Mouse (Mus musculus) olfactory bulb, adult 2 months (tissue): Measurements from ENCODE around the gene Ubr7.

ENCODE experiments used
- CTCF ChIP-seq: fragments of 200-500 bp; IDR thresholded peaks from 2 replicates; pipeline ENCODE4 v1.5.1; 2012; ENCODE audit warnings: low read depth, mild to moderate bottlenecking, low read length, moderate library complexity; ENCODE audit not compliant: insufficient read depth
- POLR2A ChIP-seq: fragments of 200-500 bp; IDR thresholded peaks from 2 replicates; pipeline ENCODE4 v1.6.1; 2012; ENCODE audit warnings: mild to moderate bottlenecking, low read depth, low read length, moderate library complexity; ENCODE audit not compliant: insufficient read depth

- no peak for TF ChIP-seq CTCF
- TF ChIP-seq POLR2A = no peak
Observed at GRCm38 (mm10) chr12:102744839-102745238, 12.9 kb upstream of the Ubr7 start.
